Mouse (Mus musculus) layer of hippocampus, postnatal 10 days (tissue): ENCODE results near the gene Cd274. TPM values are rescaled to one million over a fixed set of nuclear protein-coding genes. Genes with fewer than 3 reads are reported as not detected.

Experiments used
- DNase-seq, 2 experiments: peaks; one replicate each; pipeline ENCODE4 v3.0.0; 2021; ENCODE audit warnings: low spot score in 2 of 2
- total RNA-seq, 2 experiments: library from RNA; stranded (reverse); gene quantifications; 2 replicates each; pipeline ENCODE4 v1.2.3; 2021

Cd274 gene
- total RNA-seq, 2 experiments from 2014 or later, result 1.1 to 1.6 TPM

DNA sequence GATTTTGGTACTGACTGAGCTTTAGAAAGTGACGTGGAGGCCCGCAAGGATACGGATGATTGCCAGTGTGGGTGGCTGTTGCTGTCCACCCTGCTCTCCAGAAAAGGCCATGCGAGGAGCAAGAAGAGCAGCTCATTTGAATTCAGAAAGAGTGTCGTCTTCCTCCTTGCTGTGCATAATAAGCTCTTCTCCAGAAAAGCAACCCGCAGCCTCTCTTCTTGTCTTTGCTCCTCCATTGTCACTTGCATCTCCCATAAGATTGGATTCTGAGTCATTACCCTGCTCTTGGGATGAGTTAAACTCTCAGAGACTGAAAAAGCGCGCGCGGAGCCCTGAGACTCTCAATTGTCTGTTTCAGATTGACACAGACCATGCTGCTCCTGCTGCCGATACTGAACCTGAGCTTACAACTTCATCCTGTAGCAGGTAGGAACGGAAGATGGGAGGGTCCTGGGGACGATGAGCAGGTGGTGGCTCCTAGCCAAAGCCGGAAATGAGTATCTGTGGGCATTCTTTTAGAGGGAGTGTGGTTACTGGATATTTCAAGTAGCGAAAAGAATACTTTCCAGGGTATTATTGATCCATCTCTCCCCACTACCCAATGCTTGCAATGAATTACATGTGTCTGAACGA is 54.9 kb downstream of the Cd274 start:
- no peak for DNase-seq

DNA sequence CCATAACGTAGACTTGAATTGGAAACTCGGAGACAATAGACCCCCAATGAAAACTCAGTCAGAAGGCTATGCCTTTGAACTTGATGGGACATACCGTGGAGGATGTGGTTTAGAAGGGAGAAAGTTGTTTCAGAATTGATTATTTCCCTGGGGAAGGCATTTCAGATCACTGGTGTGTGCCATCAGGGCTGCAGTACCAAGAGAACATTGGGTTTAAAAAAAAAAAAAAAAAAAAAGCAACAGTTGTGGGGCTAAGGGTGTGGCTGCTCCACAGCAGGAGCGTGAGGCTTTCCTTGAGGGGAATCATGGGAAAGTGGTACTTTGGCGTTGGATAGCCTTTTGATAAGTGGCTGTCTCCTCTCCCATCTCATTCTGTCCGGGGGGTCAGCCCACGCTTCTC is 55.5 kb downstream of the Cd274 start:
- DNase-seq, result no peak

GRCm38 (mm10) chr19:29430516-29430915 is 63.3 kb downstream of the Cd274 start:
- DNase-seq, result no peak

DNA sequence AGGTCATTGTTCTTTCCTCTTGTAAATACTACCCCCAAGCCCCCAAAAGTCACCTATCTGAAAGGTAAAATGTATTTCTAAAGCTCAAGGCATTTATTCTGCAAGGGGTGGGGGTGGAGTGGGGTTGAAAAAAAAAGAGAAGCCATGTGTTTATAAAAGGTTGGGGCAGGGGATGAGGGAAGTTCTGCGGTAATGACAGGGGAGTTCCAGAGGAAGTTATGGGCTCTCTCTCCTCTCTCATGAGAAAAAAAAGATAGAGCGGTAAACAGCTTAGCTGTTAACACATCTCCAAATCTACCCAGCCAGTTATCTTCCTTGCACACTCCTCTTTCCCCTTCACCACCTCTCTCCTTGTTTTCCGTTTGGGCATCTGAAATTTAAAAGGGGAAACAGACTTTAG is 63.7 kb downstream of the Cd274 start:
- DNase-seq, result no peak

- DNase-seq, result no peak
Observed at GRCm38 (mm10) chr19:29436793-29437479, 69.7 kb downstream of the Cd274 start.

Other genes starting within 250 kb of the Cd274 start
- gene Jak2, start 115.6 kb upstream of the Cd274 start, total RNA-seq, result 10 to 100 TPM; 31.9 to 32.1 TPM
- under 1 TPM in 1 of 2 experiments, not detected in 1; 0.51 TPM for gene Insl6, start 42.1 kb upstream of the Cd274 start, total RNA-seq
- gene Rln1, start 32.8 kb upstream of the Cd274 start, total RNA-seq, result 1 to 10 TPM; 2.1 to 2.4 TPM
- 10 to 100 TPM; 33.3 to 33.9 TPM for gene Plgrkt, start 65 bp upstream of the Cd274 start, total RNA-seq
- gene Pdcd1lg2, start 43.5 kb downstream of the Cd274 start, total RNA-seq, result under 1 TPM in 1 of 2 experiments, not detected in 1; 0.50 TPM
- gene Ric1, start 154.8 kb downstream of the Cd274 start, total RNA-seq, result 10 to 100 TPM; 44.0 to 49.7 TPM